Mouse (Mus musculus) sigmoid colon, adult 10 weeks (tissue): ENCODE measurements around the gene Svs5. TPM values are rescaled to one million over a fixed set of nuclear protein-coding genes. Genes with fewer than 3 reads are reported as not detected.

ENCODE experiments used
- polyA plus RNA-seq: library from polyadenylated mRNA; stranded (reverse); fragments of 350-450 nt; fragmentation: Illumina TruSeq; extraction: RNeasy Lipid Tissue Mini Kit (QIAGEN cat#74804); gene quantifications from one replicate; pipeline ENCODE4 v1.2.3, GENCODE M21; 2014; ENCODE audit warnings: low read depth, low replicate concordance

Svs5 gene
- not detected for polyA plus RNA-seq

GRCm38 (mm10) chr2:164332440-164332839 lies at the start of gene Svs5:
Gene Svs5, plus strand, starts transcription at chr2:164332740.

GRCm38 (mm10) chr2:164288968-164289367 lies 43.6 kb upstream of the Svs5 start, which contains the start of gene Svs3a:
Gene Svs3a, plus strand, starts transcription at chr2:164289268.

GRCm38 (mm10) chr2:164316451-164316850 lies 16.1 kb upstream of the Svs5 start, which contains the start of gene Svs6:
Gene Svs6, plus strand, starts transcription at chr2:164316751.

Other genes starting within 250 kb of the Svs5 start
- not detected for gene Kcns1, start 161.6 kb upstream of the Svs5 start, polyA plus RNA-seq
- gene Wfdc5, start 150.0 kb upstream of the Svs5 start, polyA plus RNA-seq, result not detected
- not detected for gene Wfdc12, start 142.1 kb upstream of the Svs5 start, polyA plus RNA-seq
- gene Wfdc15a, start 132.6 kb upstream of the Svs5 start, polyA plus RNA-seq, result not detected
- gene Wfdc15b, start 111.1 kb upstream of the Svs5 start, polyA plus RNA-seq, result not detected
- gene Svs2, start 94.3 kb upstream of the Svs5 start, polyA plus RNA-seq, result not detected
- not detected for gene Svs3b, start 76.1 kb upstream of the Svs5 start, polyA plus RNA-seq
- not detected for gene Svs4, start 54.3 kb upstream of the Svs5 start, polyA plus RNA-seq
- gene Svs3a, start 43.5 kb upstream of the Svs5 start, polyA plus RNA-seq, result not detected
- gene Svs6, start 16.0 kb upstream of the Svs5 start, polyA plus RNA-seq, result not detected
- not detected for gene Slpi, start 56.4 kb downstream of the Svs5 start, polyA plus RNA-seq
- not detected for gene Rbpjl, start 70.4 kb downstream of the Svs5 start, polyA plus RNA-seq
- 0.85 TPM for gene Matn4, start 72.4 kb downstream of the Svs5 start, polyA plus RNA-seq
- 255 TPM for gene Sdc4, start 111.1 kb downstream of the Svs5 start, polyA plus RNA-seq
- gene Sys1, start 124.2 kb downstream of the Svs5 start, polyA plus RNA-seq, result 10.1 TPM
- gene Gm20458, start 128.2 kb downstream of the Svs5 start, polyA plus RNA-seq, result not detected
- gene Trp53tg5, start 141.0 kb downstream of the Svs5 start, polyA plus RNA-seq, result not detected
- gene Dbndd2, start 153.4 kb downstream of the Svs5 start, polyA plus RNA-seq, result 6.6 TPM
- 8.1 TPM for gene Pigt, start 164.8 kb downstream of the Svs5 start, polyA plus RNA-seq
- gene Wfdc2, start 229.7 kb downstream of the Svs5 start, polyA plus RNA-seq, result 30.2 TPM
- gene Spint3, start 240.7 kb downstream of the Svs5 start, polyA plus RNA-seq, result not detected